ENCODE assay signal across 9 mouse cellular contexts in genomic region chr12:108494011-108494541, GRCm38 (mm10).
DNase-seq lines count a peak whose midpoint lies in the region; ATAC-seq and TF ChIP-seq lines count a peak whose summit lies in the region.
"Had no signal": no experiment of that assay in that cellular context is flagged by ENCODE, and none has a peak within 500 bp of the region (broad histone marks: within the 10 kb centered on the region; RNA-seq: fewer than 3 reads in every experiment).

No protein-coding gene starts in this region.

- no peak overlapping the region for H3K27ac ChIP-seq in liver, adult 2 months (replicated peaks; ENCODE audit: insufficient read depth, low read depth, low read length)
- no peak overlapping the region for H3K27ac ChIP-seq in liver, embryonic 11.5 days (ENCODE audit: low read depth, low read length)
- H3K27ac ChIP-seq in forebrain, embryonic 16.5 days (ENCODE audit: low read length), result no peak overlapping the region
- no peak overlapping the region for H3K27ac ChIP-seq in intestine, embryonic 16.5 days (ENCODE audit: low read length)
- no peak overlapping the region for H3K27ac ChIP-seq in neural tube, embryonic 11.5 days (ENCODE audit: low read depth, low read length)
- H3K27ac ChIP-seq: macrophage had no signal

- DNase-seq in liver, adult 2 months (ENCODE audit: extremely low read depth, low read depth, low spot score), result peak; percentile 59
- DNase-seq in liver, embryonic 11.5 days (ENCODE audit: low spot score), result no peak
- peak; percentile 29 for DNase-seq in c-Kit-positive CD71-positive TER-119-positive erythroid progenitor cells, embryonic 14.5 days (ENCODE audit: low spot score)
- DNase-seq in left cerebral cortex, postnatal 36 days (ENCODE audit: low spot score in 2 of 2), result peak; percentile 39 to 55
- DNase-seq in neural tube, embryonic 11.5 days (ENCODE audit: low spot score), result peak; percentile 47

- no peak overlapping the region for H3K4me3 ChIP-seq in liver, adult 2 months (ENCODE audit: insufficient read depth, low read depth, low read length)
- no peak overlapping the region for H3K4me3 ChIP-seq in liver, embryonic 11.5 days (ENCODE audit: low read depth, low read length)
- H3K4me3 ChIP-seq in forebrain, embryonic 16.5 days (replicated peaks; ENCODE audit: low read length), result no peak overlapping the region
- no peak overlapping the region for H3K4me3 ChIP-seq in intestine, embryonic 16.5 days (ENCODE audit: low read length)
- H3K4me3 ChIP-seq in neural tube, embryonic 11.5 days (ENCODE audit: low read depth, low read length), result no peak overlapping the region

- H3K9ac ChIP-seq in liver, adult 2 months (ENCODE audit: low read depth, low read length), result no peak overlapping the region
- no peak overlapping the region for H3K9ac ChIP-seq in liver, embryonic 11.5 days (ENCODE audit: low read depth, low read length)
- H3K9ac ChIP-seq in forebrain, embryonic 16.5 days (replicated peaks; ENCODE audit: low read depth, low read length), result no peak overlapping the region; the same call in 1 of the 2 replicates
- no peak overlapping the region for H3K9ac ChIP-seq in intestine, embryonic 16.5 days (ENCODE audit: low read depth, low read length)
- no peak overlapping the region for H3K9ac ChIP-seq in neural tube, embryonic 11.5 days (ENCODE audit: low read length)

- H3K4me2 ChIP-seq in liver, embryonic 11.5 days, result no peak overlapping the region
- H3K4me2 ChIP-seq in forebrain, embryonic 16.5 days (ENCODE audit: low read length), result no peak overlapping the region
- H3K4me2 ChIP-seq in intestine, embryonic 16.5 days (ENCODE audit: low read depth, low read length), result no peak overlapping the region
- H3K4me2 ChIP-seq in neural tube, embryonic 11.5 days (ENCODE audit: low read depth), result no peak overlapping the region

- H3K9me3 ChIP-seq in liver, embryonic 11.5 days (ENCODE audit: control insufficient read depth, low read length), result no peaks in the 10 kb centered on the region
- H3K9me3 ChIP-seq in forebrain, embryonic 16.5 days (ENCODE audit: control insufficient read depth, low read length), result no peaks in the 10 kb centered on the region
- H3K9me3 ChIP-seq in intestine, embryonic 16.5 days (ENCODE audit: control insufficient read depth, low read length), result no peaks in the 10 kb centered on the region
- H3K9me3 ChIP-seq in neural tube, embryonic 11.5 days (ENCODE audit: control insufficient read depth, low read length), result no peaks in the 10 kb centered on the region

- no peak for ATAC-seq in liver, embryonic 11.5 days (replicated peaks; ENCODE audit: low FRiP score)
- peak; percentile 39 for ATAC-seq in forebrain, embryonic 16.5 days
- ATAC-seq in intestine, embryonic 16.5 days, result peak; percentile 62; the same call in 1 of the 2 replicates
- no peak for ATAC-seq in neural tube, embryonic 11.5 days (ENCODE audit: insufficient read depth, low FRiP score, low TSS enrichment)
- no peak for ATAC-seq in monocyte, adult 5-6 weeks (replicated peaks; ENCODE audit: insufficient number of reproducible peaks, low FRiP score, low TSS enrichment, poor library complexity, severe bottlenecking)

- intact Hi-C loops in left cerebral cortex, postnatal 36 days (cut with DNase I), result loop anchor here (2.0 kb wide), 1 partner anchor 129 kb away; no protein-coding TSS in a partner anchor

- peak; percentile 53 for TF ChIP-seq CTCF in liver, adult 2 months (IDR thresholded peaks at IDR 0.05; ENCODE audit: low read depth, low read length)

- H3K36me3 ChIP-seq in liver, adult 2 months (ENCODE audit: control insufficient read depth, insufficient read depth, low read length), result no peaks in the 10 kb centered on the region
- no peaks in the 10 kb centered on the region for H3K36me3 ChIP-seq in liver, embryonic 11.5 days (ENCODE audit: control insufficient read depth, insufficient read depth, low read length)
- no peaks in the 10 kb centered on the region for H3K36me3 ChIP-seq in forebrain, embryonic 16.5 days (ENCODE audit: control insufficient read depth, insufficient read depth)
- H3K36me3 ChIP-seq in intestine, embryonic 16.5 days (ENCODE audit: control insufficient read depth, insufficient read depth, low read length), result no peaks in the 10 kb centered on the region
- no peaks in the 10 kb centered on the region; the same call in 1 of the 2 replicates for H3K36me3 ChIP-seq in neural tube, embryonic 11.5 days (ENCODE audit: control insufficient read depth, insufficient read depth, low read length)

- H3K27me3 ChIP-seq in liver, adult 2 months (ENCODE audit: control insufficient read depth, insufficient read depth, low read length), result no peaks in the 10 kb centered on the region
- H3K27me3 ChIP-seq in liver, embryonic 11.5 days (replicated peaks; ENCODE audit: control insufficient read depth, insufficient read depth, low read length), result no peaks in the 10 kb centered on the region
- no peaks in the 10 kb centered on the region for H3K27me3 ChIP-seq in forebrain, embryonic 16.5 days (replicated peaks; ENCODE audit: control insufficient read depth, insufficient read depth, low read length)
- no peaks in the 10 kb centered on the region for H3K27me3 ChIP-seq in intestine, embryonic 16.5 days (replicated peaks; ENCODE audit: control insufficient read depth, insufficient read depth, low read length)
- no peaks in the 10 kb centered on the region for H3K27me3 ChIP-seq in neural tube, embryonic 11.5 days (ENCODE audit: control insufficient read depth, insufficient read depth, low read length)

- H3K4me1 ChIP-seq in liver, adult 2 months (ENCODE audit: control insufficient read depth, insufficient read depth, low read length), result 0 out of 2 replicates have a peak, but pooled peaks cover 2% of the 10 kb centered on the region
- no peaks in the 10 kb centered on the region for H3K4me1 ChIP-seq in liver, embryonic 11.5 days (replicated peaks; ENCODE audit: control insufficient read depth, insufficient read depth, low read length)
- H3K4me1 ChIP-seq in forebrain, embryonic 16.5 days (replicated peaks; ENCODE audit: control insufficient read depth, insufficient read depth, low read length), result peaks cover 18% of the 10 kb centered on the region
- 0 out of 2 replicates have a peak, but pooled peaks cover 5% of the 10 kb centered on the region for H3K4me1 ChIP-seq in intestine, embryonic 16.5 days (ENCODE audit: control insufficient read depth, insufficient read depth, low read length)
- H3K4me1 ChIP-seq in neural tube, embryonic 11.5 days (ENCODE audit: control insufficient read depth, insufficient read depth, low read length), result 0 out of 2 replicates have a peak, but pooled peaks cover 3% of the 10 kb centered on the region

- no peak for TF ChIP-seq POLR2A in liver, adult 2 months (IDR thresholded peaks at IDR 0.05; ENCODE audit: extremely low read depth, insufficient read depth, low read length)

- WGBS in liver, adult 2 months, result 24% methylated on average over 4 of the region's 4 CpGs
- 23% methylated on average over 4 of the region's 4 CpGs for WGBS in liver, embryonic 11.5 days
- WGBS in forebrain, embryonic 16.5 days, result 28% methylated on average over 4 of the region's 4 CpGs
- 22% methylated on average over 4 of the region's 4 CpGs for WGBS in intestine, embryonic 16.5 days
- 31% methylated on average over 4 of the region's 4 CpGs for WGBS in neural tube, embryonic 11.5 days

- no peaks in the 10 kb centered on the region for H3K79me2 ChIP-seq in liver, adult 2 months (ENCODE audit: control insufficient read depth, insufficient read depth, low read length)

Comparison
In these comparisons a context has a peak if more than half of its experiments do, and no peak if none do; other contexts are left out.
1. ATAC-seq: peak in forebrain, embryonic 16.5 days (single experiment) and intestine, embryonic 16.5 days (single experiment); none in liver, embryonic 11.5 days (single experiment), neural tube, embryonic 11.5 days (single experiment) and monocyte, adult 5-6 weeks (single experiment).